Mouse (Mus musculus): ENCODE measurements at regions not wholly inside any gene's neighbourhood (a gene's known extent, or its start where the extent isn't known, plus 50 kb on each side); places are given as distances from the start of the nearest gene placed in this dataset.

GRCm38 (mm10) chr12:12803602-12804001 is 138.1 kb downstream of the Mycn start:
- WGBS: 55% methylated on average over 2 of the region's 2 CpGs
- no peaks in the 10 kb centered on the region for H3K27me3 ChIP-seq (replicated peaks; ENCODE audit: control insufficient read depth, insufficient read depth, low read length)
- H3K9me3 ChIP-seq (ENCODE audit: control insufficient read depth, low read length): no peaks in the 10 kb centered on the region
- no peak for ATAC-seq
- H3K27ac ChIP-seq (ENCODE audit: low read length): no peak overlapping the region
- H3K4me2 ChIP-seq (ENCODE audit: low read depth, low read length): no peak overlapping the region
- H3K4me1 ChIP-seq (ENCODE audit: control insufficient read depth, insufficient read depth, low read length): peaks cover 10% of the 10 kb centered on the region
- H3K36me3 ChIP-seq (ENCODE audit: control insufficient read depth, insufficient read depth, low read length): no peaks in the 10 kb centered on the region
- H3K9ac ChIP-seq (ENCODE audit: low read depth, low read length): no peak overlapping the region
- H3K4me3 ChIP-seq (ENCODE audit: low read length): no peak overlapping the region

- Histone ChIP-seq H3K27ac (ENCODE audit: low read length) (no peak overlapping the region), H3K27me3 (replicated peaks; ENCODE audit: control insufficient read depth, insufficient read depth, low read length) (no peaks in the 10 kb centered on the region), H3K4me1 (ENCODE audit: control insufficient read depth, insufficient read depth, low read length) (peaks cover 12% of the 10 kb centered on the region), H3K9ac (ENCODE audit: low read depth, low read length) (no peak overlapping the region), H3K36me3 (ENCODE audit: control insufficient read depth, insufficient read depth, low read length) (no peaks in the 10 kb centered on the region), H3K9me3 (ENCODE audit: control insufficient read depth, low read length) (no peaks in the 10 kb centered on the region), H3K4me2 (ENCODE audit: low read depth, low read length) (no peak overlapping the region), H3K4me3 (ENCODE audit: low read length) (no peak overlapping the region)
- ATAC-seq: no peak
- WGBS: 23% methylated on average over 11 of the region's 11 CpGs
These were observed 139.3 kb downstream of the Mycn start for GRCm38 (mm10) chr12:12802396-12802795.

GRCm38 (mm10) chr12:12801700-12802099 is 140.0 kb downstream of the Mycn start:
- Histone ChIP-seq H3K36me3 (ENCODE audit: control insufficient read depth, insufficient read depth, low read length) (no peaks in the 10 kb centered on the region), H3K4me2 (ENCODE audit: low read depth, low read length) (no peak overlapping the region), H3K4me1 (ENCODE audit: control insufficient read depth, insufficient read depth, low read length) (peaks cover 16% of the 10 kb centered on the region), H3K9ac (ENCODE audit: low read depth, low read length) (no peak overlapping the region), H3K4me3 (ENCODE audit: low read length) (no peak overlapping the region), H3K27ac (ENCODE audit: low read length) (no peak overlapping the region), H3K27me3 (replicated peaks; ENCODE audit: control insufficient read depth, insufficient read depth, low read length) (no peaks in the 10 kb centered on the region), H3K9me3 (ENCODE audit: control insufficient read depth, low read length) (no peaks in the 10 kb centered on the region)
- ATAC-seq: no peak
- WGBS: 62% methylated on average over 11 of the region's 11 CpGs

- Histone ChIP-seq H3K4me3 (ENCODE audit: low read length) (no peak overlapping the region), H3K4me2 (ENCODE audit: low read depth, low read length) (no peak overlapping the region), H3K27me3 (replicated peaks; ENCODE audit: control insufficient read depth, insufficient read depth, low read length) (no peaks in the 10 kb centered on the region), H3K27ac (ENCODE audit: low read length) (no peak overlapping the region), H3K9me3 (ENCODE audit: control insufficient read depth, low read length) (no peaks in the 10 kb centered on the region), H3K36me3 (ENCODE audit: control insufficient read depth, insufficient read depth, low read length) (no peaks in the 10 kb centered on the region), H3K4me1 (ENCODE audit: control insufficient read depth, insufficient read depth, low read length) (peaks cover 18% of the 10 kb centered on the region), H3K9ac (ENCODE audit: low read depth, low read length) (no peak overlapping the region)
- ATAC-seq: peak; percentile 56
- WGBS: 78% methylated on average over 6 of the region's 6 CpGs
These were observed 141.6 kb downstream of the Mycn start for GRCm38 (mm10) chr12:12800120-12800519.

GRCm38 (mm10) chr12:12789052-12789451 is 152.7 kb downstream of the Mycn start:
- ATAC-seq: no peak
- no peaks in the 10 kb centered on the region for H3K9me3 ChIP-seq (ENCODE audit: control insufficient read depth, low read length)
- no peaks in the 10 kb centered on the region for H3K27me3 ChIP-seq (replicated peaks; ENCODE audit: control insufficient read depth, insufficient read depth, low read length)
- 69% methylated on average over 6 of the region's 6 CpGs for WGBS
- peak overlapping the region; percentile 92 for H3K27ac ChIP-seq (ENCODE audit: low read length)
- peak overlapping the region; percentile 20; the same call in 1 of the 2 replicates for H3K9ac ChIP-seq (ENCODE audit: low read depth, low read length)
- no peaks in the 10 kb centered on the region for H3K36me3 ChIP-seq (ENCODE audit: control insufficient read depth, insufficient read depth, low read length)
- peak overlapping the region; percentile 14; the same call in 1 of the 2 replicates for H3K4me2 ChIP-seq (ENCODE audit: low read depth, low read length)
- H3K4me1 ChIP-seq (ENCODE audit: control insufficient read depth, insufficient read depth, low read length): peaks cover 15% of the 10 kb centered on the region
- no peak overlapping the region for H3K4me3 ChIP-seq (ENCODE audit: low read length)

- no peaks in the 10 kb centered on the region for H3K9me3 ChIP-seq (ENCODE audit: control insufficient read depth, low read length)
- peak; percentile 94 for ATAC-seq
- H3K4me2 ChIP-seq (ENCODE audit: low read depth, low read length): peak overlapping the region; percentile 58
- H3K9ac ChIP-seq (ENCODE audit: low read depth, low read length): peak overlapping the region; percentile 20; the same call in 1 of the 2 replicates
- peak overlapping the region; percentile 92 for H3K27ac ChIP-seq (ENCODE audit: low read length)
- no peaks in the 10 kb centered on the region for H3K36me3 ChIP-seq (ENCODE audit: control insufficient read depth, insufficient read depth, low read length)
- H3K27me3 ChIP-seq (replicated peaks; ENCODE audit: control insufficient read depth, insufficient read depth, low read length): no peaks in the 10 kb centered on the region
- H3K4me3 ChIP-seq (ENCODE audit: low read length): peak overlapping the region; percentile 40
- WGBS: 28% methylated on average over 13 of the region's 13 CpGs
- H3K4me1 ChIP-seq (ENCODE audit: control insufficient read depth, insufficient read depth, low read length): peaks cover 15% of the 10 kb centered on the region
These were observed 153.4 kb downstream of the Mycn start for GRCm38 (mm10) chr12:12788263-12788852.

- Histone ChIP-seq H3K9me3 (ENCODE audit: control insufficient read depth, low read length) (no peaks in the 10 kb centered on the region), H3K4me3 (ENCODE audit: low read length) (peak overlapping the region; percentile 40), H3K4me2 (ENCODE audit: low read depth, low read length) (peak overlapping the region; percentile 58), H3K4me1 (ENCODE audit: control insufficient read depth, insufficient read depth, low read length) (peaks cover 12% of the 10 kb centered on the region), H3K9ac (ENCODE audit: low read depth, low read length) (peak overlapping the region; percentile 68), H3K36me3 (ENCODE audit: control insufficient read depth, insufficient read depth, low read length) (no peaks in the 10 kb centered on the region), H3K27ac (ENCODE audit: low read length) (peak overlapping the region; percentile 92), H3K27me3 (replicated peaks; ENCODE audit: control insufficient read depth, insufficient read depth, low read length) (no peaks in the 10 kb centered on the region)
- peak; percentile 56 for ATAC-seq
- WGBS: 8% methylated on average over 19 of the region's 19 CpGs
These were observed 154.0 kb downstream of the Mycn start for GRCm38 (mm10) chr12:12787608-12788262.

- H3K4me3 ChIP-seq (ENCODE audit: low read length): peak overlapping the region; percentile 40; the same call in 1 of the 2 replicates
- H3K36me3 ChIP-seq (ENCODE audit: control insufficient read depth, insufficient read depth, low read length): no peaks in the 10 kb centered on the region
- no peak for ATAC-seq
- H3K27ac ChIP-seq (ENCODE audit: low read length): peak overlapping the region; percentile 92
- peak overlapping the region; percentile 68 for H3K9ac ChIP-seq (ENCODE audit: low read depth, low read length)
- WGBS: 35% methylated on average over 4 of the region's 4 CpGs
- peak overlapping the region; percentile 58 for H3K4me2 ChIP-seq (ENCODE audit: low read depth, low read length)
- H3K4me1 ChIP-seq (ENCODE audit: control insufficient read depth, insufficient read depth, low read length): peaks cover 7% of the 10 kb centered on the region
- no peaks in the 10 kb centered on the region for H3K27me3 ChIP-seq (replicated peaks; ENCODE audit: control insufficient read depth, insufficient read depth, low read length)
- no peaks in the 10 kb centered on the region for H3K9me3 ChIP-seq (ENCODE audit: control insufficient read depth, low read length)
These were observed 154.6 kb downstream of the Mycn start for GRCm38 (mm10) chr12:12787161-12787560.

GRCm38 (mm10) chr12:12783699-12784605 is 157.8 kb downstream of the Mycn start:
- no peak overlapping the region for H3K4me3 ChIP-seq (ENCODE audit: low read length)
- H3K9me3 ChIP-seq (ENCODE audit: control insufficient read depth, low read length): 0 out of 2 replicates have a peak, but pooled peaks cover 2% of the 10 kb centered on the region
- H3K27me3 ChIP-seq (replicated peaks; ENCODE audit: control insufficient read depth, insufficient read depth, low read length): no peaks in the 10 kb centered on the region
- H3K36me3 ChIP-seq (ENCODE audit: control insufficient read depth, insufficient read depth, low read length): no peaks in the 10 kb centered on the region
- no peak overlapping the region for H3K27ac ChIP-seq (ENCODE audit: low read length)
- no peak overlapping the region for H3K9ac ChIP-seq (ENCODE audit: low read depth, low read length)
- no peak for ATAC-seq
- 55% methylated on average over 11 of the region's 11 CpGs for WGBS
- H3K4me2 ChIP-seq (ENCODE audit: low read depth, low read length): no peak overlapping the region
- H3K4me1 ChIP-seq (ENCODE audit: control insufficient read depth, insufficient read depth, low read length): no peaks in the 10 kb centered on the region; the same call in 1 of the 2 replicates

Data from intestine, embryonic 16.5 days (tissue).